Mouse (Mus musculus): ENCODE results near the gene Baz2a. TPM values are rescaled to one million over a fixed set of nuclear protein-coding genes. Genes with fewer than 3 reads are reported as not detected.
"Not testable (repeated sequence)": the region's sequence is repeated elsewhere in the genome, so short reads cannot be mapped to it uniquely, and the experiment has no call there.

Baz2a gene
- polyA plus RNA-seq, 1 experiment from 2014 or later = 14.0 TPM

- Histone ChIP-seq H3K9me3 (no peaks in the 10 kb centered on the region), H3K36me3 (replicated peaks) (peaks cover 37% of the 10 kb centered on the region)
These were observed 42.4 kb downstream of the Baz2a start for GRCm38 (mm10) chr10:128133650-128134332.

GRCm38 (mm10) chr10:128135374-128135773, 44.0 kb downstream of the Baz2a start:
- 90% methylated on average over 6 of the region's 6 CpGs for WGBS
- ATAC-seq (ENCODE audit: low FRiP score) = no peak
- H3K4me2 ChIP-seq = no peak overlapping the region
- peaks cover 33% of the 10 kb centered on the region for H3K36me3 ChIP-seq (replicated peaks)
- H3K4me3 ChIP-seq (replicated peaks) = no peak overlapping the region
- H3K27me3 ChIP-seq = no peaks in the 10 kb centered on the region
- no peaks in the 10 kb centered on the region for H3K4me1 ChIP-seq
- no peak overlapping the region for H3K27ac ChIP-seq
- no peaks in the 10 kb centered on the region for H3K9me3 ChIP-seq
- H3K9ac ChIP-seq = no peak overlapping the region

More at GRCm38 (mm10) chr10:128133650-128134332, 42.4 kb downstream of the Baz2a start:
- Histone ChIP-seq H3K4me3 (replicated peaks) (no peak overlapping the region), H3K4me1 (no peaks in the 10 kb centered on the region), H3K9ac (no peak overlapping the region), H3K4me2 (no peak overlapping the region), H3K27ac (no peak overlapping the region), H3K27me3 (no peaks in the 10 kb centered on the region)
- 53% methylated on average over 13 of the region's 13 CpGs for WGBS
- ATAC-seq (ENCODE audit: low FRiP score) = no peak

- Histone ChIP-seq H3K4me2 (no peak overlapping the region), H3K4me1 (no peaks in the 10 kb centered on the region), H3K27ac (no peak overlapping the region), H3K9ac (no peak overlapping the region), H3K9me3 (no peaks in the 10 kb centered on the region), H3K4me3 (replicated peaks) (no peak overlapping the region), H3K36me3 (replicated peaks) (peaks cover 36% of the 10 kb centered on the region), H3K27me3 (no peaks in the 10 kb centered on the region)
- WGBS = 68% methylated on average over 12 of the region's 12 CpGs
- ATAC-seq (ENCODE audit: low FRiP score) = no peak
These were observed 49.0 kb downstream of the Baz2a start for GRCm38 (mm10) chr10:128140236-128140952.

GRCm38 (mm10) chr10:128142165-128142564, 50.8 kb downstream of the Baz2a start:
- Histone ChIP-seq H3K4me1 (no peaks in the 10 kb centered on the region), H3K4me2 (no peak overlapping the region), H3K9me3 (no peaks in the 10 kb centered on the region), H3K27ac (no peak overlapping the region), H3K9ac (no peak overlapping the region), H3K4me3 (replicated peaks) (no peak overlapping the region), H3K36me3 (replicated peaks) (peaks cover 38% of the 10 kb centered on the region), H3K27me3 (no peaks in the 10 kb centered on the region)
- ATAC-seq (ENCODE audit: low FRiP score) = no peak
- 74% methylated on average over 2 of the region's 2 CpGs for WGBS

- no peak overlapping the region for H3K9ac ChIP-seq
- peaks cover 28% of the 10 kb centered on the region; the same call in 1 of the 2 replicates for H3K36me3 ChIP-seq (replicated peaks)
- 79% methylated on average over 4 of the region's 4 CpGs for WGBS
- H3K4me1 ChIP-seq = no peaks in the 10 kb centered on the region
- H3K4me3 ChIP-seq (replicated peaks) = no peak overlapping the region
- no peak for ATAC-seq (ENCODE audit: low FRiP score)
- no peak overlapping the region for H3K4me2 ChIP-seq
- no peaks in the 10 kb centered on the region for H3K9me3 ChIP-seq
- H3K27me3 ChIP-seq = no peaks in the 10 kb centered on the region
- no peak overlapping the region for H3K27ac ChIP-seq
These were observed 52.3 kb downstream of the Baz2a start for GRCm38 (mm10) chr10:128143659-128144058.

GRCm38 (mm10) chr10:128144961-128145360, 53.6 kb downstream of the Baz2a start:
- 90% methylated on average over 2 of the region's 2 CpGs for WGBS
- Histone ChIP-seq H3K9me3 (no peaks in the 10 kb centered on the region), H3K4me1 (peaks cover 6% of the 10 kb centered on the region), H3K4me3 (replicated peaks) (no peak overlapping the region), H3K27ac (no peak overlapping the region), H3K27me3 (no peaks in the 10 kb centered on the region), H3K4me2 (no peak overlapping the region), H3K36me3 (replicated peaks) (peaks cover 25% of the 10 kb centered on the region; the same call in 1 of the 2 replicates), H3K9ac (no peak overlapping the region)
- ATAC-seq (ENCODE audit: low FRiP score) = no peak

GRCm38 (mm10) chr10:128148789-128149365, 57.5 kb downstream of the Baz2a start:
- ATAC-seq (ENCODE audit: low FRiP score) = no peak
- Histone ChIP-seq H3K4me1 (peaks cover 6% of the 10 kb centered on the region), H3K9me3 (no peaks in the 10 kb centered on the region), H3K4me3 (replicated peaks) (no peak overlapping the region), H3K9ac (no peak overlapping the region), H3K4me2 (no peak overlapping the region), H3K36me3 (replicated peaks) (peaks cover 16% of the 10 kb centered on the region), H3K27ac (peak overlapping the region; percentile 61; the same call in 1 of the 2 replicates), H3K27me3 (no peaks in the 10 kb centered on the region)
- WGBS = 91% methylated on average over 5 of the region's 5 CpGs

- Histone ChIP-seq H3K4me3 (replicated peaks) (no peak overlapping the region), H3K27ac (0 out of 2 replicates have a peak overlapping the region, but pooled peaks have one; percentile 26)
- 4% methylated on average over 5 of the region's 5 CpGs for WGBS
These were observed 58.2 kb downstream of the Baz2a start for GRCm38 (mm10) chr10:128149592-128149991.

GRCm38 (mm10) chr10:128150941-128151340, 59.6 kb downstream of the Baz2a start:
- H3K4me2 ChIP-seq = no peak overlapping the region
- no peak overlapping the region for H3K27ac ChIP-seq
- peaks cover 6% of the 10 kb centered on the region; the same call in 1 of the 2 replicates for H3K36me3 ChIP-seq (replicated peaks)
- no peak for ATAC-seq (ENCODE audit: low FRiP score)
- 87% methylated on average over 14 of the region's 14 CpGs for WGBS
- H3K9ac ChIP-seq = no peak overlapping the region
- no peaks in the 10 kb centered on the region for H3K9me3 ChIP-seq
- no peaks in the 10 kb centered on the region for H3K27me3 ChIP-seq
- H3K4me3 ChIP-seq (replicated peaks) = no peak overlapping the region
- H3K4me1 ChIP-seq = peaks cover 6% of the 10 kb centered on the region

More at GRCm38 (mm10) chr10:128149592-128149991, 58.2 kb downstream of the Baz2a start:
- Histone ChIP-seq H3K4me2 (peak overlapping the region; percentile 17), H3K36me3 (replicated peaks) (peaks cover 14% of the 10 kb centered on the region), H3K4me1 (peaks cover 6% of the 10 kb centered on the region), H3K27me3 (no peaks in the 10 kb centered on the region), H3K9ac (no peak overlapping the region), H3K9me3 (no peaks in the 10 kb centered on the region)
- ATAC-seq (ENCODE audit: low FRiP score) = peak; percentile 33; the same call in 1 of the 2 replicates

GRCm38 (mm10) chr10:128153978-128154377, 62.6 kb downstream of the Baz2a start:
- H3K27ac ChIP-seq = no peak overlapping the region
- 82% methylated on average over 3 of the region's 3 CpGs for WGBS
- no peak overlapping the region for H3K4me3 ChIP-seq (replicated peaks)

GRCm38 (mm10) chr10:128165726-128166125, 74.3 kb downstream of the Baz2a start:
- not testable (repeated sequence) for H3K4me1 ChIP-seq; H3K27me3 ChIP-seq; H3K4me3 ChIP-seq (replicated peaks); ATAC-seq (ENCODE audit: low FRiP score); H3K27ac ChIP-seq; H3K9me3 ChIP-seq; H3K36me3 ChIP-seq (replicated peaks); H3K4me2 ChIP-seq; H3K9ac ChIP-seq
- WGBS = 100% methylated on average over 3 of the region's 3 CpGs

More at GRCm38 (mm10) chr10:128153978-128154377, 62.6 kb downstream of the Baz2a start:
- Histone ChIP-seq H3K9ac (no peak overlapping the region), H3K36me3 (replicated peaks) (peaks cover 6% of the 10 kb centered on the region; the same call in 1 of the 2 replicates), H3K27me3 (no peaks in the 10 kb centered on the region), H3K9me3 (no peaks in the 10 kb centered on the region), H3K4me2 (no peak overlapping the region), H3K4me1 (peaks cover 6% of the 10 kb centered on the region)
- no peak for ATAC-seq (ENCODE audit: low FRiP score)

GRCm38 (mm10) chr10:128167091-128167490, 75.7 kb downstream of the Baz2a start:
- WGBS = 64% methylated on average over 6 of the region's 6 CpGs
- no peaks in the 10 kb centered on the region for H3K27me3 ChIP-seq
- no peaks in the 10 kb centered on the region for H3K9me3 ChIP-seq
- no peak for ATAC-seq (ENCODE audit: low FRiP score)
- H3K36me3 ChIP-seq (replicated peaks) = no peaks in the 10 kb centered on the region
- H3K27ac ChIP-seq = no peak overlapping the region
- H3K4me2 ChIP-seq = no peak overlapping the region
- H3K9ac ChIP-seq = no peak overlapping the region
- H3K4me3 ChIP-seq (replicated peaks) = no peak overlapping the region
- no peaks in the 10 kb centered on the region for H3K4me1 ChIP-seq

All from forebrain, embryonic 12.5 days (tissue).